Mouse (Mus musculus): Measurements from ENCODE around the gene Sh3pxd2b. TPM values are rescaled to one million over a fixed set of nuclear protein-coding genes. Genes with fewer than 3 reads are reported as not detected.

The Sh3pxd2b gene
- polyA plus RNA-seq, 1 experiment from 2014 or later: 21.6 TPM

GRCm38 (mm10) chr11:32307006-32307405 is 40.6 kb upstream of the Sh3pxd2b start:
- H3K36me3 ChIP-seq (ENCODE audit: control insufficient read depth, insufficient read depth, low read length): no peaks in the 10 kb centered on the region
- no peaks in the 10 kb centered on the region for H3K9me3 ChIP-seq (replicated peaks; ENCODE audit: control insufficient read depth, low read length, poor library complexity, severe bottlenecking)
- peaks cover 6% of the 10 kb centered on the region for H3K4me1 ChIP-seq (ENCODE audit: control insufficient read depth, insufficient read depth, low read length)
- no peak overlapping the region for H3K4me3 ChIP-seq (ENCODE audit: low read depth, low read length)
- H3K27me3 ChIP-seq (ENCODE audit: control insufficient read depth, insufficient read depth, low read depth, low read length): no peaks in the 10 kb centered on the region
- no peak for ATAC-seq
- WGBS: 75% methylated on average over 1 of the region's 1 CpGs
- H3K4me2 ChIP-seq (ENCODE audit: low read length): no peak overlapping the region
- no peak overlapping the region for H3K27ac ChIP-seq (ENCODE audit: low read length)
- no peak overlapping the region for H3K9ac ChIP-seq (ENCODE audit: low read depth, low read length)

DNA sequence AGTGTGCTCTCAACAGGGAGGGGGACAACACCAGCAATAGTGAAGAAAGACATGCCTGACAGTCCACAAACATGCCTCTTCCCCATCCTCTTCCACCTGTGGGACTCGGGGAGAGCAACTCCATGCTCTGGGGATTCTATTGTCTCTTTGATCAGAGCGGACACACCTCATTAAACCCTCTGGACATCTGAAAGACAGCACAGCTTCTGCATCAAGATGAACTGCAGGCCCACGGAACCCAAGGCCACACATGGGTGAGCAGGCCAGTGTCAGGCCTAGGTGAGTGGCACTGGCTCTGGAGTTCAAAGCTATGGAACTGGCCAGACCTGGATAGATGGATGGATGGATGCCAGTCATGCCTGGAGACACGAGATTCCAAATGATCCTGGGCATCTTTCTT is 38.2 kb upstream of the Sh3pxd2b start:
- Histone ChIP-seq H3K36me3 (ENCODE audit: control insufficient read depth, insufficient read depth, low read length) (no peaks in the 10 kb centered on the region), H3K9me3 (replicated peaks; ENCODE audit: control insufficient read depth, low read length, poor library complexity, severe bottlenecking) (no peaks in the 10 kb centered on the region), H3K4me2 (ENCODE audit: low read length) (no peak overlapping the region), H3K4me3 (ENCODE audit: low read depth, low read length) (no peak overlapping the region), H3K4me1 (ENCODE audit: control insufficient read depth, insufficient read depth, low read length) (no peaks in the 10 kb centered on the region), H3K27me3 (ENCODE audit: control insufficient read depth, insufficient read depth, low read depth, low read length) (no peaks in the 10 kb centered on the region), H3K9ac (ENCODE audit: low read depth, low read length) (no peak overlapping the region), H3K27ac (ENCODE audit: low read length) (no peak overlapping the region)
- no peak for ATAC-seq
- WGBS: 35% methylated on average over 4 of the region's 4 CpGs

DNA sequence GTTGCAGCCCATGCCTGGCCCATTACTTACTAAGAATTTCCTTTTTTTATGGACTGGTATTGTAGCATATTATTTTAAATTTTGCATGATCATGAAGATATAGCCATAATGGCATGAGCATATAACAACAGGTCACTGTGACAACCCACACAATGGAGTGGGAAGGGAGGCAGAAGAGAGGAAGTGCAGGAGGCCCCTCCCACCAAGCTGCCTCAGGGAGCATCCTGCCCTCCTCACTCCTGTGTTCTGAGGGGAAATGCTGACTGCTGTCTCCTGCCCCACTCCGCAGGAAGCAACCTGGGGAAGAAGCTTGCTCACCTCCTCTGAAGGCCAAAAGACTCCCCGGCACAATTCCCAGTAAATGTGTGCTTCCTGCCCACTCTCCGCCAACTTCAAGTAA is 37.7 kb upstream of the Sh3pxd2b start:
- H3K9ac ChIP-seq (ENCODE audit: low read depth, low read length): no peak overlapping the region
- H3K4me2 ChIP-seq (ENCODE audit: low read length): no peak overlapping the region
- ATAC-seq: no peak
- no peaks in the 10 kb centered on the region for H3K9me3 ChIP-seq (replicated peaks; ENCODE audit: control insufficient read depth, low read length, poor library complexity, severe bottlenecking)
- no peaks in the 10 kb centered on the region for H3K27me3 ChIP-seq (ENCODE audit: control insufficient read depth, insufficient read depth, low read depth, low read length)
- no peak overlapping the region for H3K27ac ChIP-seq (ENCODE audit: low read length)
- WGBS: 75% methylated on average over 3 of the region's 3 CpGs
- no peaks in the 10 kb centered on the region for H3K36me3 ChIP-seq (ENCODE audit: control insufficient read depth, insufficient read depth, low read length)
- no peaks in the 10 kb centered on the region for H3K4me1 ChIP-seq (ENCODE audit: control insufficient read depth, insufficient read depth, low read length)
- no peak overlapping the region for H3K4me3 ChIP-seq (ENCODE audit: low read depth, low read length)

DNA sequence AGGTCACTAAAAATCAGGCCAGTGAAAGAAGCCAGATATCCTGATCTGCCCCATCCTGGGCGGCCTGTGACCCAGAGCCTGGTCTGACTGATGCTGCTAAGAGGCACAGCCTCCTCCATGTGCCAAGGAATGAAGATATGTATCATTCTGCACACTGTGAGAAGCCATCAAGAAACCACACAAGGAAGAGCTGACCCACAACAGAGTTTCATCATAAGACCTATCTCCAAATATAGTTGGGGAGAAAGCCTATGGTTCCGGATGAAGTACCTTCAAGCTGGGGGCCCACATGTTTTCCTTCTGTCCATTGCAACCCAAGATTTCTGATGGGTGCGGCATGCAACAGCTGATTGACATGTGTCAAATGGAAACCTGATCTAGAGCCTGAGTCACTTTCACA is 31.6 kb upstream of the Sh3pxd2b start:
- Histone ChIP-seq H3K27ac (ENCODE audit: low read length) (no peak overlapping the region), H3K4me1 (ENCODE audit: control insufficient read depth, insufficient read depth, low read length) (no peaks in the 10 kb centered on the region), H3K9me3 (replicated peaks; ENCODE audit: control insufficient read depth, low read length, poor library complexity, severe bottlenecking) (no peaks in the 10 kb centered on the region), H3K27me3 (ENCODE audit: control insufficient read depth, insufficient read depth, low read depth, low read length) (no peaks in the 10 kb centered on the region), H3K4me2 (ENCODE audit: low read length) (no peak overlapping the region), H3K4me3 (ENCODE audit: low read depth, low read length) (no peak overlapping the region), H3K9ac (ENCODE audit: low read depth, low read length) (no peak overlapping the region), H3K36me3 (ENCODE audit: control insufficient read depth, insufficient read depth, low read length) (no peaks in the 10 kb centered on the region)
- no peak for ATAC-seq
- 84% methylated on average over 3 of the region's 3 CpGs for WGBS

DNA sequence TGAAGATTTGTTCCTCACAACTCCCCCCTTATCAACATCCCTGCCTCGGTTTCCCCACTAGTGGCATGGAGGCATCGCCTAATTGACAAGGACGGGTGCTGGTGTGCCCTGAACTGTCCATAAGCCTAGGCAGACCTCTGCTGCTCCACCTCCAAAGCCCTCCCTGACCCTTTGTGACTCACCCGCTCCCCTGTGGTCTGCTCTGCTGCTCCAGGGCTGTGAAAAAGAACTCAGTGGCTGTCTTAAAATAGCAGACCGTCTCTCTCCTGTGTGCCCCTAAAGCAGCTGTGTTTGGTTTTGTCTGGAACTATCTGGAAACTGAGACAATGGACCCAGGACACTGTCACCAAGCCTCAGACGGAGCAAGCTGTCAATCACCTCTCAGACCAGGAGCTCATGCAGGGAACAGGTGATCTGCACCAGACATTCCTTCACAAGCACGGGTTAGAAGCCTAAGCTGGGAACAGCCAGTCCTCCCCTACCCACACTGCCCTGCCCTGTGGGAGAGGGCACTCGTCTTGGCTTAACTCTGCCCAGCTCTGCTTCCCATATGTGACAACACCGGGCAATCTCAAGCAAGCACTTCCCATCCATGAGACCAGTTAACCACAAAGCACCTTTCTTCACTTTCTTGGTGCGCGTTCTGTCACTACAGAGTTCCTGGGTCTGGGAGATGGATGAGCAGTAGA is 27.0 kb upstream of the Sh3pxd2b start:
- H3K4me1 ChIP-seq (ENCODE audit: control insufficient read depth, insufficient read depth, low read length): no peaks in the 10 kb centered on the region
- H3K4me3 ChIP-seq (ENCODE audit: low read depth, low read length): no peak overlapping the region
- H3K4me2 ChIP-seq (ENCODE audit: low read length): no peak overlapping the region
- no peaks in the 10 kb centered on the region for H3K27me3 ChIP-seq (ENCODE audit: control insufficient read depth, insufficient read depth, low read depth, low read length)
- no peak overlapping the region for H3K27ac ChIP-seq (ENCODE audit: low read length)
- no peaks in the 10 kb centered on the region for H3K36me3 ChIP-seq (ENCODE audit: control insufficient read depth, insufficient read depth, low read length)
- no peak overlapping the region for H3K9ac ChIP-seq (ENCODE audit: low read depth, low read length)
- 65% methylated on average over 11 of the region's 11 CpGs for WGBS
- ATAC-seq: no peak
- H3K9me3 ChIP-seq (replicated peaks; ENCODE audit: control insufficient read depth, low read length, poor library complexity, severe bottlenecking): no peaks in the 10 kb centered on the region

GRCm38 (mm10) chr11:32321196-32321565 is 26.4 kb upstream of the Sh3pxd2b start:
- WGBS: 33% methylated on average over 8 of the region's 8 CpGs
- no peak overlapping the region for H3K4me2 ChIP-seq (ENCODE audit: low read length)

GRCm38 (mm10) chr11:32324609-32325008 is 23.0 kb upstream of the Sh3pxd2b start:
- no peaks in the 10 kb centered on the region for H3K27me3 ChIP-seq (ENCODE audit: control insufficient read depth, insufficient read depth, low read depth, low read length)
- H3K36me3 ChIP-seq (ENCODE audit: control insufficient read depth, insufficient read depth, low read length): no peaks in the 10 kb centered on the region
- 11% methylated on average over 15 of the region's 15 CpGs for WGBS
- H3K4me2 ChIP-seq (ENCODE audit: low read length): peak overlapping the region; percentile 39; the same call in 1 of the 2 replicates
- ATAC-seq: peak; percentile 86
- H3K9me3 ChIP-seq (replicated peaks; ENCODE audit: control insufficient read depth, low read length, poor library complexity, severe bottlenecking): no peaks in the 10 kb centered on the region
- H3K9ac ChIP-seq (ENCODE audit: low read depth, low read length): no peak overlapping the region
- no peak overlapping the region for H3K4me3 ChIP-seq (ENCODE audit: low read depth, low read length)
- H3K4me1 ChIP-seq (ENCODE audit: control insufficient read depth, insufficient read depth, low read length): no peaks in the 10 kb centered on the region
- no peak overlapping the region for H3K27ac ChIP-seq (ENCODE audit: low read length)

More at GRCm38 (mm10) chr11:32321196-32321565, 26.4 kb upstream of the Sh3pxd2b start:
- Histone ChIP-seq H3K36me3 (ENCODE audit: control insufficient read depth, insufficient read depth, low read length) (no peaks in the 10 kb centered on the region), H3K9me3 (replicated peaks; ENCODE audit: control insufficient read depth, low read length, poor library complexity, severe bottlenecking) (no peaks in the 10 kb centered on the region), H3K27me3 (ENCODE audit: control insufficient read depth, insufficient read depth, low read depth, low read length) (no peaks in the 10 kb centered on the region), H3K4me1 (ENCODE audit: control insufficient read depth, insufficient read depth, low read length) (no peaks in the 10 kb centered on the region), H3K4me3 (ENCODE audit: low read depth, low read length) (no peak overlapping the region), H3K27ac (ENCODE audit: low read length) (no peak overlapping the region), H3K9ac (ENCODE audit: low read depth, low read length) (no peak overlapping the region)
- no peak for ATAC-seq

- 44% methylated on average over 6 of the region's 6 CpGs for WGBS
- no peaks in the 10 kb centered on the region for H3K9me3 ChIP-seq (replicated peaks; ENCODE audit: control insufficient read depth, low read length, poor library complexity, severe bottlenecking)
- no peak overlapping the region for H3K27ac ChIP-seq (ENCODE audit: low read length)
- ATAC-seq: no peak
- no peaks in the 10 kb centered on the region for H3K27me3 ChIP-seq (ENCODE audit: control insufficient read depth, insufficient read depth, low read depth, low read length)
- H3K36me3 ChIP-seq (ENCODE audit: control insufficient read depth, insufficient read depth, low read length): no peaks in the 10 kb centered on the region
- no peak overlapping the region for H3K9ac ChIP-seq (ENCODE audit: low read depth, low read length)
- H3K4me2 ChIP-seq (ENCODE audit: low read length): no peak overlapping the region
- H3K4me1 ChIP-seq (ENCODE audit: control insufficient read depth, insufficient read depth, low read length): no peaks in the 10 kb centered on the region; the same call in 1 of the 2 replicates
- no peak overlapping the region for H3K4me3 ChIP-seq (ENCODE audit: low read depth, low read length)
Measured at GRCm38 (mm10) chr11:32331075-32331474, 16.5 kb upstream of the Sh3pxd2b start.

DNA sequence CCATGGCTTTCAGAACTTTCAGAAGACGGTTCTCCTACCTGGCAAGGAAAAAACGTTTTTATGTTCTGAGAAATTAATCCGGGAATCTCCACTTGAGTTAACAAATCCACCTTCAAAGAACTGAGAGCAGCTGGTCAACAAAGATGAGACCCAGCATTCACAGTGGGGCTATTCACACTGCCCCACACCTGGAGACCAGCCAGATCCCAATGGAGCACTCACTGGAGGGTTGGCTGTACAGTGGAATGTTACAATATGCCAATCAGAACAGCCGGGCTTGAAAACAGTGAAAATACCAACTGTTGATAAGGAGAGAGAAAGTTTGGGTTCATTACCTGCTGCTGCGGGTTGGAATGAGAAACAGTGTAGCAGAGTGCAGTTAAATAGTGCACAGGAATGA is 15.8 kb upstream of the Sh3pxd2b start:
- H3K9me3 ChIP-seq (replicated peaks; ENCODE audit: control insufficient read depth, low read length, poor library complexity, severe bottlenecking): no peaks in the 10 kb centered on the region
- whole genome bisulfite sequencing: 59% methylated on average over 5 of the region's 5 CpGs
- H3K4me3 ChIP-seq (ENCODE audit: low read depth, low read length): no peak overlapping the region
- no peak for ATAC-seq
- H3K4me1 ChIP-seq (ENCODE audit: control insufficient read depth, insufficient read depth, low read length): no peaks in the 10 kb centered on the region; the same call in 1 of the 2 replicates
- no peak overlapping the region for H3K4me2 ChIP-seq (ENCODE audit: low read length)
- H3K9ac ChIP-seq (ENCODE audit: low read depth, low read length): no peak overlapping the region
- H3K27me3 ChIP-seq (ENCODE audit: control insufficient read depth, insufficient read depth, low read depth, low read length): no peaks in the 10 kb centered on the region
- H3K36me3 ChIP-seq (ENCODE audit: control insufficient read depth, insufficient read depth, low read length): no peaks in the 10 kb centered on the region
- H3K27ac ChIP-seq (ENCODE audit: low read length): no peak overlapping the region

Data from midbrain, embryonic 16.5 days (tissue).